Mouse (Mus musculus) MEL (cell line): Measurements from ENCODE around the gene Bcl2l1. TPM values are rescaled to one million over a fixed set of nuclear protein-coding genes. Genes with fewer than 3 reads are reported as not detected.

Experiments
- DNase-seq: peaks from one replicate; pipeline ENCODE4 v3.0.0; 2011; ENCODE audit warnings: low read depth, low spot score
- H3K27ac ChIP-seq: 2 replicates; pipeline ENCODE4 v1.5.1; 2012; ENCODE audit warnings: low read depth, mild to moderate bottlenecking, control low read depth, low read length, moderate library complexity; ENCODE audit not compliant: control insufficient read depth
- H3K27me3 ChIP-seq, 2 experiments: fragments of 150-350 bp in 1 of 2; sonication (generic) in 1 of 2; 2 replicates each; pipeline ENCODE4 v1.6.1; 2012; ENCODE audit warnings: low read length in 2 of 2, mild to moderate bottlenecking in 2 of 2, improper control_type of control experiment in 1 of 2, moderate library complexity in 1 of 2; ENCODE audit not compliant: insufficient read depth in 2 of 2, control insufficient read depth in 1 of 2
- H3K36me3 ChIP-seq, 2 experiments: 2 replicates each; pipeline ENCODE4 v1.6.1; 2012 to 2014; ENCODE audit warnings: low read length in 2 of 2, improper control_type of control experiment in 1 of 2, inconsistent platforms in 1 of 2, mild to moderate bottlenecking in 1 of 2; ENCODE audit not compliant: insufficient read depth in 2 of 2, control insufficient read depth in 1 of 2
- H3K4me1 ChIP-seq, 2 experiments: fragments of 150-350 bp in 1 of 2; sonication (generic) in 1 of 2; 2 replicates each; pipeline ENCODE4 v1.6.1; 2012; ENCODE audit warnings: low read length in 2 of 2, improper control_type of control experiment in 1 of 2, mild to moderate bottlenecking in 1 of 2; ENCODE audit not compliant: insufficient read depth in 2 of 2, control insufficient read depth in 1 of 2
- H3K4me3 ChIP-seq, 2 experiments: fragments of 150-350 bp in 1 of 2; sonication (generic) in 1 of 2; 2 replicates each; pipeline ENCODE4 v1.5.1; 2012; ENCODE audit warnings: low read depth in 2 of 2, low read length in 2 of 2, mild to moderate bottlenecking in 2 of 2, moderate library complexity in 2 of 2, control low read depth in 1 of 2, improper control_type of control experiment in 1 of 2; ENCODE audit not compliant: control insufficient read depth in 1 of 2, insufficient read depth in 1 of 2
- H3K79me2 ChIP-seq: 2 replicates; pipeline ENCODE4 v1.6.1; 2012; ENCODE audit warnings: mild to moderate bottlenecking, low read length, moderate library complexity; ENCODE audit not compliant: control insufficient read depth, poor library complexity, insufficient read depth
- H3K9ac ChIP-seq: 2 replicates; pipeline ENCODE4 v1.6.1; 2012; ENCODE audit warnings: low read depth, mild to moderate bottlenecking, control low read depth, low read length, moderate library complexity; ENCODE audit not compliant: control insufficient read depth, poor library complexity, severe bottlenecking
- H3K9me3 ChIP-seq: fragments of 150-350 bp; sonication (generic); replicated peaks from 2 replicates; pipeline ENCODE4 v1.6.1; 2012; ENCODE audit warnings: mild to moderate bottlenecking, low read length, improper control_type of control experiment, moderate library complexity; ENCODE audit not compliant: insufficient read depth
- BHLHE40 ChIP-seq: IDR thresholded peaks from 2 replicates; pipeline ENCODE4 v1.6.1; 2012; ENCODE audit warnings: low read depth, mild to moderate bottlenecking, inconsistent platforms, low read length, improper control_type of control experiment, borderline replicate concordance
- CHD1 ChIP-seq: IDR thresholded peaks from 2 replicates; pipeline ENCODE4 v1.6.1; 2012; ENCODE audit warnings: low read depth, mild to moderate bottlenecking, inconsistent platforms, low read length, improper control_type of control experiment
- CTCF ChIP-seq, 3 experiments: IDR thresholded peaks in 2 of 3; conservative IDR thresholded peaks in 1 of 3; 2 replicates each; pipeline ENCODE4 v1.5.1; 2011 to 2012; ENCODE audit warnings: low read length in 3 of 3, low read depth in 2 of 3, mild to moderate bottlenecking in 2 of 3, improper control_type of control experiment in 1 of 3, inconsistent platforms in 1 of 3, mixed read lengths in 1 of 3, moderate library complexity in 1 of 3; ENCODE audit not compliant: control insufficient read depth in 1 of 3, insufficient read depth in 1 of 3, poor library complexity in 1 of 3, severe bottlenecking in 1 of 3
- E2F4 ChIP-seq: IDR thresholded peaks from 2 replicates; pipeline ENCODE4 v1.6.1; 2011; ENCODE audit warnings: low read depth, low read length, improper control_type of control experiment, borderline replicate concordance
- ELF1 ChIP-seq: IDR thresholded peaks from 2 replicates; pipeline ENCODE4 v1.6.1; 2014; ENCODE audit warnings: low read depth, mild to moderate bottlenecking, inconsistent platforms, low read length, improper control_type of control experiment, moderate library complexity
- EP300 ChIP-seq, 2 experiments: IDR thresholded peaks; 2 replicates each; pipeline ENCODE4 v1.6.1; 2011; ENCODE audit warnings: improper control_type of control experiment in 2 of 2, low read length in 2 of 2, low read depth in 1 of 2, mild to moderate bottlenecking in 1 of 2
- ETS1 ChIP-seq: IDR thresholded peaks from 2 replicates; pipeline ENCODE4 v1.6.1; 2012; ENCODE audit warnings: low read depth, mild to moderate bottlenecking, inconsistent platforms, low read length, improper control_type of control experiment, moderate library complexity
- GABPA ChIP-seq: IDR thresholded peaks from 2 replicates; pipeline ENCODE4 v1.6.1; 2012; ENCODE audit warnings: low read depth, mild to moderate bottlenecking, inconsistent platforms, low read length, improper control_type of control experiment, moderate library complexity
- GATA1 ChIP-seq: IDR thresholded peaks from 2 replicates; pipeline ENCODE4 v1.6.1; 2011; ENCODE audit warnings: low read depth, low read length, improper control_type of control experiment
- HCFC1 ChIP-seq: IDR thresholded peaks from 2 replicates; pipeline ENCODE4 v1.6.1; 2012; ENCODE audit warnings: low read depth, mild to moderate bottlenecking, inconsistent platforms, low read length, improper control_type of control experiment, moderate library complexity
- JUND ChIP-seq: IDR thresholded peaks from 2 replicates; pipeline ENCODE4 v1.6.1; 2011; ENCODE audit warnings: low read depth, mild to moderate bottlenecking, improper control_type of control experiment, low read length
- KAT2A ChIP-seq: conservative IDR thresholded peaks from 2 replicates; pipeline ENCODE4 v1.6.1; 2012; ENCODE audit warnings: low read depth, low read length, improper control_type of control experiment, inconsistent platforms
- MAFK ChIP-seq: IDR thresholded peaks from 2 replicates; pipeline ENCODE4 v1.6.1; 2011; ENCODE audit warnings: low read depth, mild to moderate bottlenecking, low read length, improper control_type of control experiment, borderline replicate concordance
- MAX ChIP-seq: IDR thresholded peaks from 2 replicates; pipeline ENCODE4 v1.6.1; 2011; ENCODE audit warnings: low read length, improper control_type of control experiment
- MAZ ChIP-seq: IDR thresholded peaks from 2 replicates; pipeline ENCODE4 v1.6.1; 2012; ENCODE audit warnings: low read depth, mild to moderate bottlenecking, inconsistent platforms, low read length, improper control_type of control experiment
- MEF2A ChIP-seq: IDR thresholded peaks from 2 replicates; pipeline ENCODE4 v1.6.1; 2014; ENCODE audit warnings: low read depth, mild to moderate bottlenecking, inconsistent platforms, low read length, improper control_type of control experiment; ENCODE audit not compliant: poor library complexity, insufficient replicate concordance, severe bottlenecking; ENCODE audit errors: extremely low read depth
- MXI1 ChIP-seq: IDR thresholded peaks from 2 replicates; pipeline ENCODE4 v1.6.1; 2011; ENCODE audit warnings: mild to moderate bottlenecking, low read depth, low read length, improper control_type of control experiment
- MYC ChIP-seq: IDR thresholded peaks from 2 replicates; pipeline ENCODE4 v1.6.1; 2011; ENCODE audit warnings: low read depth, mild to moderate bottlenecking, low read length, improper control_type of control experiment, moderate library complexity
- NELFE ChIP-seq: IDR thresholded peaks from 2 replicates; pipeline ENCODE4 v1.6.1; 2011; ENCODE audit warnings: low read depth, low read length, improper control_type of control experiment
- NRF1 ChIP-seq: IDR thresholded peaks from 2 replicates; pipeline ENCODE4 v1.6.1; 2014; ENCODE audit warnings: low read depth, mild to moderate bottlenecking, inconsistent platforms, low read length, improper control_type of control experiment, moderate library complexity; ENCODE audit not compliant: poor library complexity, insufficient read depth, severe bottlenecking
- POLR2A ChIP-seq, 2 experiments: IDR thresholded peaks; 2 replicates each; pipeline ENCODE4 v1.6.1; 2011 to 2012; ENCODE audit warnings: low read length in 2 of 2, mild to moderate bottlenecking in 2 of 2, control low read depth in 1 of 2, improper control_type of control experiment in 1 of 2, low read depth in 1 of 2, moderate library complexity in 1 of 2; ENCODE audit not compliant: control insufficient read depth in 1 of 2, insufficient read depth in 1 of 2, poor library complexity in 1 of 2
- POLR2AphosphoS2 ChIP-seq: IDR thresholded peaks from 2 replicates; pipeline ENCODE4 v1.6.1; 2011; ENCODE audit warnings: low read length, improper control_type of control experiment
- POLR2AphosphoS5 ChIP-seq: IDR thresholded peaks from 2 replicates; pipeline ENCODE4 v1.6.1; 2012; ENCODE audit warnings: low read depth, borderline replicate concordance, mild to moderate bottlenecking, inconsistent platforms, low read length, moderate library complexity, mixed read lengths
- RAD21 ChIP-seq: IDR thresholded peaks from 2 replicates; pipeline ENCODE4 v1.6.1; 2011; ENCODE audit warnings: mild to moderate bottlenecking, low read depth, low read length, improper control_type of control experiment
- RCOR1 ChIP-seq: IDR thresholded peaks from 2 replicates; pipeline ENCODE4 v1.6.1; 2012; ENCODE audit warnings: low read depth, mild to moderate bottlenecking, inconsistent platforms, low read length, improper control_type of control experiment
- SIN3A ChIP-seq: IDR thresholded peaks from 2 replicates; pipeline ENCODE4 v1.6.1; 2012; ENCODE audit warnings: low read length, improper control_type of control experiment, inconsistent platforms
- SMC3 ChIP-seq: IDR thresholded peaks from 2 replicates; pipeline ENCODE4 v1.6.1; 2011; ENCODE audit warnings: low read depth, low read length, improper control_type of control experiment
- TAL1 ChIP-seq: IDR thresholded peaks from 2 replicates; pipeline ENCODE4 v1.6.1; 2012; ENCODE audit warnings: mild to moderate bottlenecking, inconsistent platforms, low read length, moderate library complexity, mixed read lengths
- TCF12 ChIP-seq: IDR thresholded peaks from 2 replicates; pipeline ENCODE4 v1.6.1; 2014; ENCODE audit warnings: low read depth, mild to moderate bottlenecking, inconsistent platforms, low read length, improper control_type of control experiment, moderate library complexity
- UBTF ChIP-seq: IDR thresholded peaks from 2 replicates; pipeline ENCODE4 v1.6.1; 2012; ENCODE audit warnings: low read depth, mild to moderate bottlenecking, inconsistent platforms, low read length, improper control_type of control experiment, moderate library complexity, borderline replicate concordance; ENCODE audit not compliant: insufficient read depth
- USF2 ChIP-seq, 2 experiments: IDR thresholded peaks; 2 replicates each; pipeline ENCODE4 v1.6.1; 2011 to 2012; ENCODE audit warnings: improper control_type of control experiment in 2 of 2, low read length in 2 of 2, borderline replicate concordance in 1 of 2, inconsistent platforms in 1 of 2, low read depth in 1 of 2, mild to moderate bottlenecking in 1 of 2; ENCODE audit not compliant: insufficient read depth in 1 of 2
- ZC3H11A ChIP-seq: IDR thresholded peaks from 2 replicates; pipeline ENCODE4 v1.6.1; 2012; ENCODE audit warnings: low read depth, mild to moderate bottlenecking, inconsistent platforms, low read length, improper control_type of control experiment
- ZKSCAN1 ChIP-seq: IDR thresholded peaks from 2 replicates; pipeline ENCODE4 v1.6.1; 2012; ENCODE audit warnings: low read depth, mild to moderate bottlenecking, inconsistent platforms, low read length, improper control_type of control experiment, moderate library complexity
- ZMIZ1 ChIP-seq: IDR thresholded peaks from 2 replicates; pipeline ENCODE4 v1.6.1; 2012; ENCODE audit warnings: low read depth, mild to moderate bottlenecking, inconsistent platforms, low read length, improper control_type of control experiment, moderate library complexity
- ZNF384 ChIP-seq: IDR thresholded peaks from 2 replicates; pipeline ENCODE4 v1.6.1; 2012; ENCODE audit warnings: low read depth, mild to moderate bottlenecking, inconsistent platforms, low read length, improper control_type of control experiment
- polyA plus RNA-seq, 2 experiments: library from polyadenylated mRNA; stranded (reverse) in 1 of 2; unstranded in 1 of 2; fragments of >175 nt in 1 of 2; fragments of >200 nt in 1 of 2; gene quantifications; 2 replicates each; pipeline versions ENCODE4 v1.2.1 to v1.2.4; 2012; ENCODE audit warnings: low replicate concordance in 2 of 2, low read depth in 1 of 2; ENCODE audit not compliant: insufficient read length in 2 of 2, insufficient read depth in 1 of 2, missing spikeins in 1 of 2
- total RNA-seq: library from RNA; depleted of rRNA; stranded (reverse); fragments of 300-350 nt; gene quantifications from 2 replicates; pipeline ENCODE4 v1.2.3, GENCODE M21; 2012

Bcl2l1 gene
- total and polyA plus RNA-seq, 3 experiments = 6.5 to 23.9 TPM; not detected in 1

DNA sequence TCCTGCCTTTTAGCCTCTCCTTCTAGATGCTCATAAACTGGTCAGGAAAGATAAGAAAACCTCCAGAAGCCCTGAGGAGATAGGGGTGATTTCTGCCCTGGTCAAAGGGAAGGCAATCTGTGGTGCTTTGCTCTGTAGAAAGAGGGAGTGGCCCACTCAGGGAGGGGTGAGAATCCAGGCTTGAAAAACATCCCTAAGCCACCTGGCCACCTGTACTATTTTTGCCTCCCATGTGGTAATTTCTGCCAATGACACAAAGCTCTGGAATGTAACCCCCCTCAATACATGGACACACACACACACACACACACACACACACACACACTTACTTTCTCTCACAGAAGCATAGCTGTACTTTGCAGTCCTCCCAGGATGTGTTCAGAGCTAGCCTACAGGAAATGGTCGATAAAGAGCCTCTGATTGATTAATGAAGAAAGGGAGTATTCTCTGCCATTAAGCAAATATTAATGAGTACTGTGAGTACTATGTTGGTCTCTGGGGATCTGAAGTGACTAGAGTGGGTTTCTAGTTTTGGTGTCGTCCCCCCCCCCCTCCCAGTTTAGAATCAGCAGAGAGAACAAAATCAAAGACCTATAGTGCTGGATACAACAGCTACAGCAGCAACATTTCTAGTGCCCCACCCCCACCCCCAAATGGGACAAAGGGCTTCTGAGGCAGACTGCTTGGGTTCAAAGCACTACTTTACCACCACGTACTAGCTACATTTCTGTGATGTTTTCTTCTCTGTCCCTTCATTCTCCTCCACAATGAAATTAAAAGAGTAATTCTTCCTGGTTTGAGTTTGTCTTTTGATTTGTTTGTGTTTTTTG is 20.0 kb downstream of the Bcl2l1 start:
- H3K27ac ChIP-seq = no peak overlapping the region
- H3K4me1 ChIP-seq = peaks cover 19 to 40% of the 10 kb centered on the region in 2 experiments
- no peaks in the 10 kb centered on the region for H3K9me3 ChIP-seq
- H3K9ac ChIP-seq = no peak overlapping the region
- no peaks in the 10 kb centered on the region for H3K27me3 ChIP-seq
- H3K79me2 ChIP-seq = no peaks in the 10 kb centered on the region
- DNase-seq = no peak
- H3K36me3 ChIP-seq = peaks cover 0 to 37% of the 10 kb centered on the region in 2 experiments; a peak in 2 of 4 replicates
- no peak overlapping the region for H3K4me3 ChIP-seq
- TF ChIP-seq USF2 (IDR thresholded peaks at IDR 0.05; ENCODE audit: borderline replicate concordance in 1 of 2, insufficient read depth in 1 of 2, low read depth in 1 of 2, low read length in 2 of 2) = no peak
- peak; percentile 80 for TF ChIP-seq TAL1
- TF ChIP-seq ZMIZ1 = no peak
- no peak for TF ChIP-seq RAD21
- 0 out of 2 replicates have a peak, but pooled peaks have one; percentile 32 for TF ChIP-seq SIN3A
- TF ChIP-seq EP300 (IDR thresholded peaks at IDR 0.05; ENCODE audit: low read depth in 1 of 2, low read length in 2 of 2) = peak; percentile 56 to 78
- no peak for TF ChIP-seq E2F4
- no peak for TF ChIP-seq HCFC1
- TF ChIP-seq GATA1 = peak; percentile 84
- TF ChIP-seq ZC3H11A = no peak
- no peak for TF ChIP-seq SMC3
- TF ChIP-seq ELF1 = no peak
- no peak for TF ChIP-seq GABPA
- TF ChIP-seq POLR2A (IDR thresholded peaks at IDR 0.05; ENCODE audit: control insufficient read depth in 1 of 2, insufficient read depth in 1 of 2, low read depth in 1 of 2, low read length in 2 of 2, poor library complexity in 1 of 2) = no peak
- no peak for TF ChIP-seq POLR2AphosphoS5
- no peak for TF ChIP-seq POLR2AphosphoS2
- TF ChIP-seq CHD1 = no peak
- no peak for TF ChIP-seq BHLHE40
- peak; percentile 45; the same call in 1 of the 2 replicates for TF ChIP-seq MXI1
- no peak for TF ChIP-seq KAT2A
- TF ChIP-seq ZNF384 = no peak
- no peak for TF ChIP-seq UBTF
- TF ChIP-seq TCF12 = peak; percentile 94
- no peak for TF ChIP-seq NELFE
- no peak for TF ChIP-seq MEF2A
- TF ChIP-seq ZKSCAN1 = no peak
- no peak for TF ChIP-seq JUND
- peak; percentile 62; the same call in 1 of the 2 replicates for TF ChIP-seq ETS1
- TF ChIP-seq MAFK = no peak
- no peak for TF ChIP-seq NRF1
- TF ChIP-seq CTCF (IDR thresholded peaks at IDR 0.05 in 2 of 3, conservative IDR thresholded peaks at IDR 0.05 in 1 of 3; ENCODE audit: control insufficient read depth in 1 of 3, insufficient read depth in 1 of 3, low read depth in 2 of 3, low read length in 3 of 3, poor library complexity in 1 of 3, severe bottlenecking in 1 of 3) = no peak
- no peak for TF ChIP-seq MAX
- peak; percentile 98 for TF ChIP-seq RCOR1
- peak; percentile 65 for TF ChIP-seq MAZ
- TF ChIP-seq MYC = 0 out of 2 replicates have a peak, but pooled peaks have one; percentile 22
